ENCODE assay signal across 26 mouse cellular contexts in the genomic region with DNA sequence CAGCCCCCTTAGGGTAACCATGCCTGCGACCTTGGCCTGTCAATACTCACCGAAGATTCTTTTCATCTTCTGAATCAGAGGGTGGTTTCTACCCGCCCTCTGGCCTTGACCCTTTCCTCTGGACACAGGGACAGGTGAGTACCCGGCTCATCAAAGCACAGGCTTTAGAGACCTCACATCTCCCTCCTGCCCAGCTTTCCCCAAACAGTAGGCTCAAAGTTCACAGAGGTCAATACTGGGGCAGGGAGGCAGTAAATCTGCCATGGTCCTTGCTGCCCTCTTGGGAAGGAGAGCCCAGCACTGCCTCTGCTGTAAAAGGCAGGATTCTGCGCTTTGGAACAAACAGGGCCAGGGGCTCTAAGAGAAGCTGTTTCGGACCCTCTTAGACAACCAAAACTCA. TPM values are rescaled to one million over a fixed set of nuclear protein-coding genes. Genes with fewer than 3 reads are reported as not detected.
"Had no signal": no experiment of that assay in that cellular context is flagged by ENCODE, and none has a peak within 500 bp of the region (broad histone marks: within the 10 kb centered on the region; RNA-seq: fewer than 3 reads in every experiment).

No protein-coding gene starts in this region.

- H3K27ac ChIP-seq: kidney, postnatal 0 days; limb, embryonic 12.5 days; limb, embryonic 15.5 days; lung, embryonic 15.5 days; macrophage; midbrain, embryonic 12.5 days; midbrain, embryonic 15.5 days; neural tube, embryonic 12.5 days; neural tube, embryonic 15.5 days; stomach, postnatal 0 days had no signal

- DNase-seq: kidney, adult 18-20 months; kidney, adult 9 months; kidney, postnatal 36 days; left cerebral cortex, postnatal 4 days; lung, adult 18-20 months; lung, postnatal 14 days; right cerebral cortex, adult 18-20 months; right cerebral cortex, postnatal 14 days; right cerebral cortex, postnatal 4 days; thymus, adult 2 months; thymus, postnatal 14 days; thymus, postnatal 4 days had no signal

- H3K9me3 ChIP-seq: limb, embryonic 12.5 days; limb, embryonic 15.5 days; lung, embryonic 15.5 days; midbrain, embryonic 12.5 days; midbrain, embryonic 15.5 days; neural tube, embryonic 12.5 days; neural tube, embryonic 15.5 days had no signal

- H3K9ac ChIP-seq: limb, embryonic 12.5 days; limb, embryonic 15.5 days; lung, embryonic 15.5 days; midbrain, embryonic 12.5 days; midbrain, embryonic 15.5 days; neural tube, embryonic 12.5 days; neural tube, embryonic 15.5 days had no signal

- ATAC-seq: intestine, embryonic 16.5 days; midbrain, embryonic 15.5 days had no signal

- H3K4me2 ChIP-seq: limb, embryonic 12.5 days; limb, embryonic 15.5 days; lung, embryonic 15.5 days; midbrain, embryonic 12.5 days; midbrain, embryonic 15.5 days; neural tube, embryonic 12.5 days; neural tube, embryonic 15.5 days had no signal

- H3K4me3 ChIP-seq: limb, embryonic 12.5 days; limb, embryonic 15.5 days; lung, embryonic 15.5 days; midbrain, embryonic 12.5 days; midbrain, embryonic 15.5 days; neural tube, embryonic 12.5 days; neural tube, embryonic 15.5 days had no signal

- H3K36me3 ChIP-seq: limb, embryonic 12.5 days; limb, embryonic 15.5 days; lung, embryonic 15.5 days; midbrain, embryonic 12.5 days; midbrain, embryonic 15.5 days; neural tube, embryonic 12.5 days; neural tube, embryonic 15.5 days had no signal

RNA-seq across cellular contexts. Expression of a gene that starts 1.8 kb away (rescaled TPM):
- total RNA-seq: layer of hippocampus, adult 8-10 months; left cerebral cortex, adult 8-10 months; megakaryocyte, adult 5-6 weeks had no signal
- polyA plus RNA-seq: macrophage; midbrain, embryonic 12.5 days had no signal

RNA-seq across cellular contexts. Expression of a gene that starts 34.3 kb away (rescaled TPM):
- total RNA-seq: megakaryocyte, adult 5-6 weeks had no signal
- polyA plus RNA-seq: intestine, embryonic 16.5 days; macrophage; midbrain, embryonic 12.5 days; midbrain, embryonic 15.5 days had no signal
